Mouse (Mus musculus): Measurements from ENCODE around the gene Thsd7b. TPM values are rescaled to one million over a fixed set of nuclear protein-coding genes. Genes with fewer than 3 reads are reported as not detected.

The Thsd7b gene
- total and polyA plus RNA-seq, 3 experiments: 0.82 TPM; not detected in 2

GRCm38 (mm10) chr1:129491136-129491535 lies 218.0 kb downstream of the Thsd7b start:
- Histone ChIP-seq H3K4me1 (ENCODE audit: insufficient read depth, low read depth, low read length) (no peaks in the 10 kb centered on the region), H3K36me3 (replicated peaks) (no peaks in the 10 kb centered on the region), H3K27me3 (ENCODE audit: insufficient read depth, low read length) (no peaks in the 10 kb centered on the region), H3K4me3 (ENCODE audit: low read depth, low read length) (no peak overlapping the region), H3K9me3 (replicated peaks) (no peaks in the 10 kb centered on the region)
- TF ChIP-seq CTCF (IDR thresholded peaks at IDR 0.05; ENCODE audit: low read depth, low read length) (peak; percentile 35; the same call in 1 of the 2 replicates), POLR2AphosphoS5 (IDR thresholded peaks at IDR 0.05; ENCODE audit: insufficient replicate concordance, low read depth, low read length) (no peak)
- peak; percentile 1 for DNase-seq (ENCODE audit: low spot score)
- no peak; the same call in 1 of the 2 replicates for ATAC-seq (ENCODE audit: extremely low read depth, insufficient number of reproducible peaks, low FRiP score, poor library complexity, severe bottlenecking)

- TF ChIP-seq TAL1 (conservative IDR thresholded peaks at IDR 0.05; ENCODE audit: low read depth, low read length) (no peak), GATA1 (IDR thresholded peaks at IDR 0.05; ENCODE audit: borderline replicate concordance, low read length) (no peak), POLR2AphosphoS5 (IDR thresholded peaks at IDR 0.05; ENCODE audit: insufficient replicate concordance, low read depth, low read length) (no peak), GATA2 (IDR thresholded peaks at IDR 0.05; ENCODE audit: borderline replicate concordance, low read depth, low read length) (no peak), CTCF (IDR thresholded peaks at IDR 0.05; ENCODE audit: low read depth, low read length) (no peak)
- no peaks in the 10 kb centered on the region for H3K9me3 ChIP-seq (replicated peaks)
- H3K4me3 ChIP-seq (ENCODE audit: low read depth, low read length): no peak overlapping the region
- no peaks in the 10 kb centered on the region for H3K36me3 ChIP-seq (replicated peaks)
- no peak for ATAC-seq (ENCODE audit: extremely low read depth, insufficient number of reproducible peaks, low FRiP score, poor library complexity, severe bottlenecking)
- H3K4me1 ChIP-seq (ENCODE audit: insufficient read depth, low read depth, low read length): no peaks in the 10 kb centered on the region
- no peaks in the 10 kb centered on the region for H3K27me3 ChIP-seq (ENCODE audit: insufficient read depth, low read length)
- DNase-seq (ENCODE audit: low spot score): no peak
These were observed 220.8 kb downstream of the Thsd7b start for GRCm38 (mm10) chr1:129493929-129494328.

GRCm38 (mm10) chr1:129501707-129502106 lies 228.6 kb downstream of the Thsd7b start:
- Histone ChIP-seq H3K36me3 (replicated peaks) (no peaks in the 10 kb centered on the region), H3K4me1 (ENCODE audit: insufficient read depth, low read depth, low read length) (no peaks in the 10 kb centered on the region), H3K4me3 (ENCODE audit: low read depth, low read length) (no peak overlapping the region), H3K9me3 (replicated peaks) (no peaks in the 10 kb centered on the region), H3K27me3 (ENCODE audit: insufficient read depth, low read length) (peaks cover 3% of the 10 kb centered on the region; the same call in 1 of the 2 replicates)
- ATAC-seq (ENCODE audit: extremely low read depth, insufficient number of reproducible peaks, low FRiP score, poor library complexity, severe bottlenecking) (no peak), DNase-seq (ENCODE audit: low spot score) (no peak)
- TF ChIP-seq CTCF (IDR thresholded peaks at IDR 0.05; ENCODE audit: low read depth, low read length) (no peak), GATA2 (IDR thresholded peaks at IDR 0.05; ENCODE audit: borderline replicate concordance, low read depth, low read length) (no peak), GATA1 (IDR thresholded peaks at IDR 0.05; ENCODE audit: borderline replicate concordance, low read length) (no peak), POLR2AphosphoS5 (IDR thresholded peaks at IDR 0.05; ENCODE audit: insufficient replicate concordance, low read depth, low read length) (no peak), TAL1 (conservative IDR thresholded peaks at IDR 0.05; ENCODE audit: low read depth, low read length) (no peak)

GRCm38 (mm10) chr1:129516379-129516778 lies 243.3 kb downstream of the Thsd7b start:
- Histone ChIP-seq H3K9me3 (replicated peaks) (no peaks in the 10 kb centered on the region), H3K4me3 (ENCODE audit: low read depth, low read length) (no peak overlapping the region), H3K27me3 (ENCODE audit: insufficient read depth, low read length) (peaks cover 3% of the 10 kb centered on the region), H3K4me1 (ENCODE audit: insufficient read depth, low read depth, low read length) (no peaks in the 10 kb centered on the region), H3K36me3 (replicated peaks) (no peaks in the 10 kb centered on the region)
- ATAC-seq (ENCODE audit: extremely low read depth, insufficient number of reproducible peaks, low FRiP score, poor library complexity, severe bottlenecking) (no peak), DNase-seq (ENCODE audit: low spot score) (no peak)
- TF ChIP-seq CTCF (IDR thresholded peaks at IDR 0.05; ENCODE audit: low read depth, low read length) (no peak), GATA2 (IDR thresholded peaks at IDR 0.05; ENCODE audit: borderline replicate concordance, low read depth, low read length) (no peak), POLR2AphosphoS5 (IDR thresholded peaks at IDR 0.05; ENCODE audit: insufficient replicate concordance, low read depth, low read length) (no peak), GATA1 (IDR thresholded peaks at IDR 0.05; ENCODE audit: borderline replicate concordance, low read length) (no peak), TAL1 (conservative IDR thresholded peaks at IDR 0.05; ENCODE audit: low read depth, low read length) (no peak)

GRCm38 (mm10) chr1:129519751-129520150 lies 246.6 kb downstream of the Thsd7b start:
- no peak for ATAC-seq (ENCODE audit: extremely low read depth, insufficient number of reproducible peaks, low FRiP score, poor library complexity, severe bottlenecking)

GRCm38 (mm10) chr1:129526967-129527366 lies 253.9 kb downstream of the Thsd7b start:
- no peak overlapping the region for H3K4me3 ChIP-seq (ENCODE audit: low read depth, low read length)
- DNase-seq (ENCODE audit: low spot score) (no peak), ATAC-seq (ENCODE audit: extremely low read depth, insufficient number of reproducible peaks, low FRiP score, poor library complexity, severe bottlenecking) (no peak)
- H3K27me3 ChIP-seq (ENCODE audit: insufficient read depth, low read length): no peaks in the 10 kb centered on the region
- no peaks in the 10 kb centered on the region for H3K9me3 ChIP-seq (replicated peaks)
- no peaks in the 10 kb centered on the region for H3K4me1 ChIP-seq (ENCODE audit: insufficient read depth, low read depth, low read length)
- H3K36me3 ChIP-seq (replicated peaks): no peaks in the 10 kb centered on the region
- TF ChIP-seq POLR2AphosphoS5 (IDR thresholded peaks at IDR 0.05; ENCODE audit: insufficient replicate concordance, low read depth, low read length) (no peak), GATA1 (IDR thresholded peaks at IDR 0.05; ENCODE audit: borderline replicate concordance, low read length) (no peak), TAL1 (conservative IDR thresholded peaks at IDR 0.05; ENCODE audit: low read depth, low read length) (no peak), GATA2 (IDR thresholded peaks at IDR 0.05; ENCODE audit: borderline replicate concordance, low read depth, low read length) (no peak), CTCF (IDR thresholded peaks at IDR 0.05; ENCODE audit: low read depth, low read length) (no peak)

More at GRCm38 (mm10) chr1:129519751-129520150, 246.6 kb downstream of the Thsd7b start:
- Histone ChIP-seq H3K36me3 (replicated peaks) (no peaks in the 10 kb centered on the region), H3K27me3 (ENCODE audit: insufficient read depth, low read length) (peaks cover 3% of the 10 kb centered on the region), H3K4me3 (ENCODE audit: low read depth, low read length) (no peak overlapping the region), H3K9me3 (replicated peaks) (no peaks in the 10 kb centered on the region), H3K4me1 (ENCODE audit: insufficient read depth, low read depth, low read length) (no peaks in the 10 kb centered on the region)
- no peak for DNase-seq (ENCODE audit: low spot score)
- TF ChIP-seq GATA1 (IDR thresholded peaks at IDR 0.05; ENCODE audit: borderline replicate concordance, low read length) (no peak), TAL1 (conservative IDR thresholded peaks at IDR 0.05; ENCODE audit: low read depth, low read length) (no peak), POLR2AphosphoS5 (IDR thresholded peaks at IDR 0.05; ENCODE audit: insufficient replicate concordance, low read depth, low read length) (no peak), CTCF (IDR thresholded peaks at IDR 0.05; ENCODE audit: low read depth, low read length) (no peak), GATA2 (IDR thresholded peaks at IDR 0.05; ENCODE audit: borderline replicate concordance, low read depth, low read length) (no peak)
